Mouse (Mus musculus) cortical plate, adult 2 months (tissue): Measurements from ENCODE around the gene Btrc.

Experiments used
- CTCF ChIP-seq: fragments of 200-500 bp; IDR thresholded peaks from 2 replicates; pipeline ENCODE4 v1.5.1; 2011; ENCODE audit warnings: mild to moderate bottlenecking, control low read depth, low read length; ENCODE audit not compliant: insufficient read depth; ENCODE audit errors: extremely low read depth
- POLR2A ChIP-seq: fragments of 200-500 bp; IDR thresholded peaks from 2 replicates; pipeline ENCODE4 v1.6.1; 2011; ENCODE audit warnings: mild to moderate bottlenecking, low read length, control low read depth; ENCODE audit not compliant: insufficient read depth; ENCODE audit errors: extremely low read depth

DNA sequence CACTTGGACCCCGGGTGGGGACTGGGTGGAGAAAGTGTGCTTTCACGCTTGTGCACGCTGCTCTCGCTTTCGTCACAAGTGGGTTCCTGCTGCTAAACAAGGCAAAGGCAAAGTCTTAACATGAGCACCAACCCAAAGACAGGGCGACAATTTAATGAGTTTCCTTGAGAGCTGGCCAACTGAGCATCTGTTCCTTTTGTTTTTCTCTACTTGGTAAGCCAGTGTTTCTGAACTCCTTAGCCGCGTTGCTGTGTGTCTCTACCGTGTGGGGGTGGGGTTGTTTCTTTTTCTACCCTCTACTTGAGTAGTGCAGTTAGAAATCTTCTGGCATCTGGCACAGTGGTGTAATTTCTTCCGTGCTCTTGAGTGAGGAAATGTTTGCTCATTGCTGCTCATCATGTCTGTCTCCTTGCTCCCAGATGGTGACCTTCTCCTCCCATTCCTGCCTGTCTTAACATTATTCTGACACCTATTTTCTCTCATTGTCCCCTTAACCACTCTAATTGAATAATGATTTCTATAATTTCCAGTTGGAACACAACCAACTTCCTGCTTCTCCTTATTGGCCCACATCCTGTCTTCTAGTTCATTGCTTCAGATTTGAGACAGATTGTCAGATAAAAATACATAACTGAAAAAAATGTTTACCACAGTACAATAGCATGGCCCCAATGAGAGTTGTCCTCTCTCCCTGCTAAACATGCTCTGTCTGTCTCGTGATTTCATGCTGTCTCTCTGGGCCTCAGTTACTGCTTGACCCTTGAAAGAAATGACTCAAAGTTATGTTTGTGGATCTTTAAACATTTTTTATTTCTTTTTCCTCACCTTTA, 109.4 kb downstream of the Btrc start:
- TF ChIP-seq CTCF (no peak), POLR2A (no peak)
